Mouse (Mus musculus) neural tube, embryonic 14.5 days (tissue): ENCODE results near the gene Hdhd5. TPM values are rescaled to one million over a fixed set of nuclear protein-coding genes. Genes with fewer than 3 reads are reported as not detected.

Source experiments
- ATAC-seq: fragments of 200-750 bp; cut with Nextera tagmentation; 2 replicates; pipeline ENCODE4 v1.8.0; 2017; ENCODE audit warnings: low read depth, mild to moderate bottlenecking, moderate TSS enrichment, moderate library complexity
- H3K27ac ChIP-seq: fragments of 300-500 bp; sonication (generic); 2 replicates; pipeline ENCODE4 v1.5.1; 2014; ENCODE audit warnings: low read depth, mild to moderate bottlenecking, control low read depth, low read length, moderate library complexity, mixed read lengths
- H3K27me3 ChIP-seq: fragments of 300-500 bp; sonication (generic); 2 replicates; pipeline ENCODE4 v1.6.1; 2014; ENCODE audit warnings: low read length; ENCODE audit not compliant: control insufficient read depth, insufficient read depth
- H3K36me3 ChIP-seq: fragments of 300-500 bp; sonication (generic); 2 replicates; pipeline ENCODE4 v1.6.1; 2014; ENCODE audit warnings: low read length, mixed read lengths; ENCODE audit not compliant: control insufficient read depth, insufficient read depth
- H3K4me1 ChIP-seq: fragments of 300-500 bp; sonication (generic); 2 replicates; pipeline ENCODE4 v1.6.1; 2014; ENCODE audit warnings: low read length; ENCODE audit not compliant: control insufficient read depth, insufficient read depth
- H3K4me2 ChIP-seq: fragments of 300-500 bp; sonication (generic); 2 replicates; pipeline ENCODE4 v1.6.1; 2014; ENCODE audit warnings: mild to moderate bottlenecking, low read depth, low read length, control low read depth
- H3K4me3 ChIP-seq: fragments of 300-500 bp; sonication (generic); 2 replicates; pipeline ENCODE4 v1.5.1; 2014; ENCODE audit warnings: low read depth, low read length, control low read depth, mixed read lengths
- H3K9ac ChIP-seq: fragments of 300-500 bp; sonication (generic); replicated peaks from 2 replicates; pipeline ENCODE4 v1.6.1; 2014; ENCODE audit warnings: low read depth, mild to moderate bottlenecking, control low read depth, low read length, mixed read lengths
- H3K9me3 ChIP-seq: fragments of 300-500 bp; sonication (generic); 2 replicates; pipeline ENCODE4 v1.6.1; 2016; ENCODE audit warnings: low read length; ENCODE audit not compliant: control insufficient read depth
- WGBS: fragments of 180-500 bp; shearing (Covaris S2); extraction: QIAGEN DNeasy Blood & Tissue Kit; methylation state at CpG from one replicate; pipeline ENCODE4 v1.1.7; 2014; 5-methylcytosine and 5-hydroxymethylcytosine counted together
- polyA plus RNA-seq: library from polyadenylated mRNA; unstranded; fragments of >200 nt; fragmentation: Nextera tagmentation; extraction: Ambion mirVana; gene quantifications from 2 replicates; pipeline ENCODE4 v1.2.1, GENCODE M21; 2014

Gene Hdhd5
- polyA plus RNA-seq, 1 experiment from 2014 or later = 11.8 TPM

- no peaks in the 10 kb centered on the region for H3K36me3 ChIP-seq
- 51% methylated on average over 2 of the region's 2 CpGs for WGBS
- no peak for ATAC-seq
- H3K9ac ChIP-seq = no peak overlapping the region
- H3K4me2 ChIP-seq = no peak overlapping the region
- no peak overlapping the region for H3K4me3 ChIP-seq
- H3K4me1 ChIP-seq = 0 out of 2 replicates have a peak, but pooled peaks cover 4% of the 10 kb centered on the region
- H3K9me3 ChIP-seq = no peaks in the 10 kb centered on the region
- H3K27ac ChIP-seq = no peak overlapping the region
- H3K27me3 ChIP-seq = no peaks in the 10 kb centered on the region
Measured at GRCm38 (mm10) chr6:120541386-120541785, 10.3 kb upstream of the Hdhd5 start.

- Histone ChIP-seq H3K9ac (no peak overlapping the region), H3K36me3 (no peaks in the 10 kb centered on the region), H3K9me3 (no peaks in the 10 kb centered on the region), H3K27ac (peak overlapping the region; percentile 57; the same call in 1 of the 2 replicates), H3K4me1 (0 out of 2 replicates have a peak, but pooled peaks cover 4% of the 10 kb centered on the region), H3K27me3 (no peaks in the 10 kb centered on the region), H3K4me2 (no peak overlapping the region), H3K4me3 (no peak overlapping the region)
- 25% methylated on average over 10 of the region's 10 CpGs for WGBS
- ATAC-seq = peak; percentile 21; the same call in 1 of the 2 replicates
Measured at GRCm38 (mm10) chr6:120539781-120540231, 8.7 kb upstream of the Hdhd5 start.

- H3K4me2 ChIP-seq = peak overlapping the region; percentile 62
- peak overlapping the region; percentile 25; the same call in 1 of the 2 replicates for H3K4me3 ChIP-seq
- no peaks in the 10 kb centered on the region for H3K36me3 ChIP-seq
- 0 out of 2 replicates have a peak, but pooled peaks cover 4% of the 10 kb centered on the region for H3K4me1 ChIP-seq
- peak; percentile 94 for ATAC-seq
- peak overlapping the region; percentile 42; the same call in 1 of the 2 replicates for H3K9ac ChIP-seq
- H3K27me3 ChIP-seq = no peaks in the 10 kb centered on the region
- no peaks in the 10 kb centered on the region for H3K9me3 ChIP-seq
- peak overlapping the region; percentile 57; the same call in 1 of the 2 replicates for H3K27ac ChIP-seq
- WGBS = 3% methylated on average over 16 of the region's 16 CpGs
Measured at GRCm38 (mm10) chr6:120539132-120539759, 8.1 kb upstream of the Hdhd5 start.

GRCm38 (mm10) chr6:120536337-120536736 is 5.2 kb upstream of the Hdhd5 start:
- no peak overlapping the region for H3K4me3 ChIP-seq
- H3K9ac ChIP-seq = no peak overlapping the region
- no peak for ATAC-seq
- H3K27ac ChIP-seq = no peak overlapping the region
- 90% methylated on average over 2 of the region's 2 CpGs for WGBS
- no peak overlapping the region for H3K4me2 ChIP-seq
- no peaks in the 10 kb centered on the region for H3K27me3 ChIP-seq
- H3K4me1 ChIP-seq = 0 out of 2 replicates have a peak, but pooled peaks cover 7% of the 10 kb centered on the region
- no peaks in the 10 kb centered on the region for H3K9me3 ChIP-seq
- no peaks in the 10 kb centered on the region for H3K36me3 ChIP-seq

GRCm38 (mm10) chr6:120532594-120532993 is 1.5 kb upstream of the Hdhd5 start:
- no peak for ATAC-seq
- Histone ChIP-seq H3K4me2 (no peak overlapping the region; the same call in 1 of the 2 replicates), H3K4me3 (no peak overlapping the region), H3K9ac (no peak overlapping the region), H3K36me3 (no peaks in the 10 kb centered on the region), H3K9me3 (no peaks in the 10 kb centered on the region), H3K4me1 (peaks cover 15% of the 10 kb centered on the region), H3K27ac (no peak overlapping the region), H3K27me3 (no peaks in the 10 kb centered on the region)
- WGBS = 91% methylated on average over 1 of the region's 1 CpGs

GRCm38 (mm10) chr6:120529123-120529522 is 2.0 kb downstream of the Hdhd5 start:
- Histone ChIP-seq H3K36me3 (no peaks in the 10 kb centered on the region), H3K27ac (no peak overlapping the region), H3K4me3 (no peak overlapping the region), H3K4me2 (no peak overlapping the region; the same call in 1 of the 2 replicates), H3K27me3 (no peaks in the 10 kb centered on the region), H3K9ac (no peak overlapping the region), H3K4me1 (peaks cover 15% of the 10 kb centered on the region), H3K9me3 (no peaks in the 10 kb centered on the region)
- ATAC-seq = no peak
- WGBS = 80% methylated on average over 4 of the region's 4 CpGs

- Histone ChIP-seq H3K36me3 (peaks cover 9% of the 10 kb centered on the region), H3K4me2 (no peak overlapping the region), H3K9ac (no peak overlapping the region), H3K4me3 (no peak overlapping the region), H3K27me3 (no peaks in the 10 kb centered on the region), H3K4me1 (peaks cover 5% of the 10 kb centered on the region), H3K9me3 (no peaks in the 10 kb centered on the region), H3K27ac (no peak overlapping the region)
- no peak for ATAC-seq
- 94% methylated on average over 5 of the region's 5 CpGs for WGBS
Measured at GRCm38 (mm10) chr6:120524796-120525195, 6.3 kb downstream of the Hdhd5 start.

GRCm38 (mm10) chr6:120519647-120520046 is 11.5 kb downstream of the Hdhd5 start:
- no peak overlapping the region for H3K4me3 ChIP-seq
- no peak overlapping the region for H3K9ac ChIP-seq
- no peak overlapping the region for H3K4me2 ChIP-seq
- 83% methylated on average over 5 of the region's 5 CpGs for WGBS
- H3K36me3 ChIP-seq = peaks cover 9% of the 10 kb centered on the region
- no peaks in the 10 kb centered on the region for H3K9me3 ChIP-seq
- no peaks in the 10 kb centered on the region for H3K27me3 ChIP-seq
- no peaks in the 10 kb centered on the region for H3K4me1 ChIP-seq
- H3K27ac ChIP-seq = no peak overlapping the region
- ATAC-seq = no peak

- Histone ChIP-seq H3K27ac (no peak overlapping the region), H3K9ac (no peak overlapping the region), H3K27me3 (no peaks in the 10 kb centered on the region), H3K4me2 (no peak overlapping the region), H3K4me1 (no peaks in the 10 kb centered on the region), H3K4me3 (no peak overlapping the region), H3K9me3 (no peaks in the 10 kb centered on the region), H3K36me3 (peaks cover 12% of the 10 kb centered on the region)
- ATAC-seq = no peak
- 94% methylated on average over 5 of the region's 5 CpGs for WGBS
Measured at GRCm38 (mm10) chr6:120517311-120517710, 13.8 kb downstream of the Hdhd5 start.
